Mouse (Mus musculus): ENCODE measurements at regions not wholly inside any gene's neighbourhood (a gene's known extent, or its start where the extent isn't known, plus 50 kb on each side); places are given as distances from the start of the nearest gene placed in this dataset.

- no peak for DNase-seq (ENCODE audit: low spot score)
Measured at GRCm38 (mm10) chr8:15271793-15272587, 226.1 kb upstream of the BB014433 start.

GRCm38 (mm10) chr8:15270290-15270689 is 224.4 kb upstream of the BB014433 start:
- DNase-seq (ENCODE audit: low spot score): peak; percentile 51

DNA sequence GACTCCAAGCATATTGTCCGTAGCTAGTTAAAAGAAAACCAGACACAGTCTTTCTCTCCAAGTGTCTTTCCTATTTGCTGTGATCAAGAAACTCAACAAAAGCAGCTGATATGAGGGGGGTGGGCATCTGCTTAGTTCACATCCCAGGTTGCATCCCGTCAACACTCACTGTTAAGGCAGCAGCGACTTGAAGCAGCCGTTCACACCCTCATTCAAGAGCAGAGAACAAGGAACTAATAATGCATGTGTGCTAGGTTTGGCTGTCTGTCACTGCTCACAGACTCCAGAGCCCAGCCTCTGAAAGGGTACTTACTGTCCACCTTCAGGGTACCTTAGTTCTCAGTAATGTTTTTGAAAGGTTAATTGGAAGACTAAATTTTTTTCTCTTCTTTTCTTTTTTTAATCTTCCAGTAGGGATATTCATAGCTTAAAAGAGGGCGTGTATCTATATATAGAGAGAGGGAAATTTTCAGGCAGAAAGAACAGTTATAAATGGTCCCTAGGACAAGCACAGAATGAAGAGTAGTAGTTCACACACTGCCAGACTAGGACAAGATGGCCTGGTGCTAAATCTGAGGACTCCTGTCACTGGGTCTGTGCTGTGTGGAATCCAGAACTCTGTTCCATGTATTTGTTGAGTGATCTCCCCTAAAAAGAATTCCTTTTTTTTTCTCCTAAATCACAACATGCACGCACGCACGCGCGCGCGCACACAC is 199.1 kb upstream of the BB014433 start:
- no peak for DNase-seq (ENCODE audit: low spot score)

GRCm38 (mm10) chr8:15235410-15235809 is 189.5 kb upstream of the BB014433 start:
- DNase-seq (ENCODE audit: low spot score): no peak

DNA sequence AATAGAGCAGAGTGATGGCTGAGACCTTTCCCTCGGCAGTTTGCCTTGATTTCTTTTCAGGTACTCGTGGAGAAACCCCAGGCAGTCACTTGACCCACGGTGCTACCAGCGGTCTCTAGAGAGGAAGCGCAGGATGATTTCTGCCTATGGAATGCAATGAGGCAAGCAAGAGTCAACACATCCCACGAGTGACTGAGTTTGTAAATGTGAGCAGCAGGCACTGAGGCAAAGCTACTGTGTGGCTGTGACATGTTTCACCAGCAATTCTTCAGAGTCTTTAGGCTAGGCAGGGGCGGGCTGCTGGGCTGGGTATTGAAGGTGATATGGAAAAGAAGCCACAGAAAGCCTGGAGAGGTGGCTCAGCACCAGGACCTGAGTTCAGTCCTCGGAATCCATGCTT is 187.4 kb upstream of the BB014433 start:
- no peak for DNase-seq (ENCODE audit: low spot score)

DNA sequence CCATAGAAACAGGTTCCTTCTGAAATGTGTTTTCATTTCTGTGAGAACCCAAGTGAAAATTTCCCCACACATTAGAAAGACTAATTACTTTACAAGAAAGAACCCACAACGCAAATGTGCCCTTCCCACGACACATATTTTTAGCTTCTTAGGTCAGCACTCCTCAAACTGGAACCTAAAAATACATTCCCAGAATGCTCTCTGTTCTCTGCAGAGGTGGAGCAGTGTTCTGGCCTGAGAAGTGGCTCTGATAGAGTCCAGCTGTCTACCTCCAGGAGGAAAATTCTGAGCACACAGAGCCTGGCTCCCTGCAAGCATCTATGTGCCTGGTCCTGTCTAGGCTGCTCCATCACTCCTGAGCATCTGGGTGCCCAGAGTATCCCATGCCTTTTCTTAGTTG is 184.3 kb upstream of the BB014433 start:
- no peak for DNase-seq (ENCODE audit: low spot score)

DNA sequence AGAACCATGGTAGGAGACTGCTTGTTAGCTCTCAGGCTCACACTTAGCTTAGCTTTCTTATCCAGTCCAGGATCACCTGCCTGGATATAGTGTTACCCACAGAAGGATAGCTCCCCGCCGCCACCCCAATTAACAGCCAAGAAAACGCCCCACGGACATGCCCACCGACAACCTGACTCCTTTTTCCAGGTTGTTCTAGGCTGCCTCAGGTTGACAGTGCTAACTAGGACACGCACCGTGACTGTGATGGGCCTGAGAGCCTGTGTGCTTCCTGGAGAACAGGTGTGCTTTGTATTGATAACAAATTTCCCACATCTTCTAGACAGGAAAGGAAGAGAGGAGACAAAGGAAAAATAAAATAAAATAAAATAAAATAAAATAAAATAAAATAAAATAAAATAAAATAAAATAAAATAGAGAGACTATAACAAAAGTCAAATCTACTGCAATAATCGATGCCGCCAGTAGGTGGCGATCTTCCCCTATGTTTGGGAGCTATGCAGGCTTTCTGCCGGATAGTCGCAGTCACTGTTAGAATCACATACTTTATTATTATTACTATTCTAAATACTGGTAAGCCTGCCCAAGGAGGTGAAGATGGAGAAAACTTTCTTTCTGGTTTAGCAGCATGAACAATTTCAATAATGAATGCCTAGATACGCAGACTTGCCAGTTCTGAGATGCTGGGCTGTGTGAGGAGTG is 175.5 kb upstream of the BB014433 start:
- peak; percentile 59 for DNase-seq (ENCODE audit: low spot score)

- DNase-seq (ENCODE audit: low spot score): no peak
Measured at GRCm38 (mm10) chr8:15209856-15210521, 164.1 kb upstream of the BB014433 start.

- DNase-seq (ENCODE audit: low spot score): no peak
Measured at GRCm38 (mm10) chr8:15201556-15201955, 155.7 kb upstream of the BB014433 start.

GRCm38 (mm10) chr8:15190708-15191107 is 144.8 kb upstream of the BB014433 start:
- no peak for DNase-seq (ENCODE audit: low spot score)

DNA sequence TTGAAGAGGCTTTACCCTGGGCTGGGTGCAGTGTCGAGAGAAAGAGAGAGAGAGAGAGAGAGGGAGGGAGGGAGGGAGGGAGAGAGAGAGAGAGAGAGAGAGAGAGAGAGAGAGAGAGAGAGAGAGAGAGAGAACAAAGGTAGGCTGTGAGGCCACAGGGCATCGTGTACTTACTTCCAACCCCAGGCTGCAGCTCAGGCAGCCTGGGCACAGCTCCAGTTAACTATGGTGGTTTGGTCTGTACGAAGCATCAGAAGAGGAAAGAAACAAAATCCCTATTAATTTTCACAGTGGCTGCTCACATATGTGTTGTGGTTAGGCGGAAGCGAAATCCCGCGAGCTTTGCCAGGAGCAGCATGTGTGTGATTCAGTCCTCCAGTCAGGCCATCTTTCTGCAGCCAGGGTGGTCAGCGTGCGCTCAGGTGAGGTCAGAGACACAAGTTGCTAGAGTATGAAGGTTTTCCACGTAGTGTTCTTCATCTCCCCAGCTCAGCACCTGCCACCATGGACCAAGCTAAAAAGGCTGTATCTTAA is 143.3 kb upstream of the BB014433 start:
- DNase-seq (ENCODE audit: low spot score): no peak

Data from adipocyte (in vitro differentiated cells).